Mouse (Mus musculus): ENCODE measurements around the gene Idnk.

Gene Idnk

DNA sequence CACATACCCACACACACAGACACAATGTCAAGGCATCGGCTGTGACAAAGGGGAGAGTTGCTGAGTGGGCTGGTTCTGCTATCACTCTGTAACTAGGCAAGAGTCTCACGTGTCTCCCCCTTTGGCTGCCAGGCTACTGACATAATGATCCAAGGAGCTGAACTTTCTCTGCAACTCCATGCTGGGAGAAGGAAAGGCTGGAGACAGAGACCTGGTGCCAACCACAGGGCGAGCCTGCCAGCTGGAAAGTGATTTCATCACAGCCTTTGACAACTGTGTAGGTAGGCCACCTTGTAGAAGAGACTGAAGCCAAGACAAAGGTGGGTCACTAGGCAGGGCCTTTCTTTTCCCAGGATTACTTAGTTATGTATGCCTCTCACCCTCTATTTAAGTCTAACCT, 39.8 kb downstream of the Idnk start:
- DNase-seq, result no peak

DNA sequence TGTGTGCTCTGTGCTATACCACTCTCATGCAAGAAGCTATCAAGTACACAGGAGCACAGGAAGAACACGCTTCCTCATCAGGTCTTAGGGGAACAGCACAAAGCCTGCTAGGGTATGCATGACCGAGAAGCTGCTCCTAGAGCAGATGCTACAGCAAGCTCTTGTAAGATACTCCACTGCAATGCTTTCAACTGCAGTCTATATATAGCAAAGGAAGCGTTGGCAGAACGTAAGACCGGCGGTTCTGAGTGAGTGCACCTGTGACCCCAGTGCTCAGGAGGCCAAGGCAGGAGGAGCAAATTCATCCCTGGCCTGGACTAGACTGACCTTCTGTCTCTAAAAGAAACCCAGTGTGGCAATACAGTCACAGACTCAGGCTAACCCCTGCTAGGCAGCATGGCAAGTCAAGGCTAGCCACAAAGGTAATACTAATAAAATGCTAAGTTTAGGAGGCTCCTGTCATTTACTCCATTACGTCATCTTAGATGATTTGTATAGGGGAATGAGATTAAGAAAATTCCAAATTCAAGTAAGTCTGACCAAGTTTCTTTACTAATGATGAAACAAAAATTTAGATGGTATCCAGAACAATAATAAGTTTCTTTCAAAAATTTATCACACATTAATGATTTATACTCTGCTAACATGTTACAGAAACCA, 40.7 kb downstream of the Idnk start:
- DNase-seq, result no peak

DNA sequence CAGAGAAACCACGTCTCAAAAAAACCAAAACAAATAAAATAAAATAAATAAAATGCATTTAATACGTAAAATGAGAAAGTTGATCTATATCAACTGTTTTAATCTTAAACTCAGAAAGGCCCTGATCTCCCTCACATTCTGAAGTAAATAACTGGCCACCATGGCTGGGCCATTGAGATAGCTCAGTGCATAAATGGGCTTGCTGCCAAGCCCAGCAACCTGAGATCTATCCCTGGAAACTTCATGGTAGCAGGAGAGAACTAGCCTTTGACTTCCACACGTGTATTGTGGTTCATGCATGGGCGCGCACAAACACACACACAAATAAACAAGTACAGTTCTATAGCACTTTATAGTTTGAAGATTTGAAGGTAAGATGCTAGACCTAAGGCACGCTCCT, 43.9 kb downstream of the Idnk start:
- no peak for DNase-seq

DNA sequence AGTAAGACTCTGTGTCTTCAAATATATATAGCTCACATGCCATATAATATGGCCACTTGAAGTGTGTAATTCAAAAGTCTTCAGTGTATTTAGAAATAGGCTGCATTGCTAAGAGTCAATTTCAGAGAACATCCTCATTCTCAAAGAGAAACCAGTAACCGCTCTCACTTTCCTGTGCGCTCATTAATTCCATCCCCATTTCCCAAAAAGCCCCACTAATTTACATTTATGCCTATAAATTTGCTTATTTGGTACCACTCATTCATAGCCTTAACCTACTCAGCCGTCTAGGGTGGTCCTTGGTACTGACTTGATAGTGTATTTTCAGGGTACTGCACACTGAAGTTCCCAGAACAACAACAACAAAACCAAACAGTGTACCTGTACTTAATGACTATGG, 44.5 kb downstream of the Idnk start:
- DNase-seq, result no peak

DNA sequence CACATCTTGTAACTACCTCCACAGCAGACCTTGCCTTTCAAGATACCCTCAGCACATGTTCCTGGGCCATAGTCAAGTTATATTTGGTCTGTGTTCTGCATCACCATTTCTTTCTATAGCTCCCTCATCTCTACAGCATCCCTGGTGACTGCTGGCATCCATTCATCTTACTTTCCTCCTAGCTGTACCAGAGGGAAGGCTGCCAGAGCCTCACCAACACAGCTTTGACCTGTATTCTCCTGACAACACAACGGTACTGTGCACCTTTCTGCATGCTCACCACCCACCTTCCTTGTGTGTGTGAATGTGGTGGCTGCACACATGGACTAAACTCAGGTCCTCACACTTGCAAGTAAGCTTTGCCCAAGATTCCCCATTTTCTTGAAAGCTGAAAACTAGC, 45.5 kb downstream of the Idnk start:
- no peak for DNase-seq

DNA sequence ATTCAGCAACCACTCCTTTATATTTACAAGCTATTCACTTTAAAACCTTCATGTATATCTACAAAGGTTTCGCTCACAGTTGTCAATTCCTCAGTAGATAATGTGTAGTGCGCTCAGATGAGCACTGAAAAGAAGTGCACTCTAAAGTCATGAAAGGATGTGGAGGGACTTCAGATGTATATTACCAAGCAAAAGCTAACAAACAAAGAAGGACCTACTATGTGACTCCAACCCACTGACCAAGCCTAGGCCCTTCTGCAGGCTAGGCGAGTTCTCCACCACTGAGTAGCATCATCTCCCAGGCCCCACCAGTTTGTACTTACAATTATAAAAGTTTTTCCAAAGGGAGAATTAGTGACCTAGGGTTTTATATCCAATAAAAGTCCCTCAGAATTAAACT, 46.8 kb downstream of the Idnk start:
- no peak for DNase-seq

DNA sequence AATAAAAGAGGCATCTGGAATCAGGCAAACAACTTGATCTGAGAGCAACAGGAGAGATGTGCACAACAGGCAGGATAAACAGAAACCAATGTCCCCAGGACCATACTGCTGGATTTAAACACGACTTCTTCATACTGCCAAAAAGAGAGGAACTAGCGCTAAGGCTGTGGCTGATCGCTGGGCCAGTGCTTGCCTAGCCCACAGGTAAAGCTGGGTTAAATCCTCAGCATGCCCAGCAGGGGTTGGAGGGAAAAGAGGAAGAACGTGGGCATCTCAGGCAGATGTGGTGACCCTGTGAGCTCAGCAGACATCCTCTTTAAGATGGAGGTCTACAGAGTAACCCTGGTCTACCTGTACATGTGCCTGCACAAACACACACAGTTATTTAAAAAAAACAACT, 47.5 kb downstream of the Idnk start:
- no peak for DNase-seq

DNA sequence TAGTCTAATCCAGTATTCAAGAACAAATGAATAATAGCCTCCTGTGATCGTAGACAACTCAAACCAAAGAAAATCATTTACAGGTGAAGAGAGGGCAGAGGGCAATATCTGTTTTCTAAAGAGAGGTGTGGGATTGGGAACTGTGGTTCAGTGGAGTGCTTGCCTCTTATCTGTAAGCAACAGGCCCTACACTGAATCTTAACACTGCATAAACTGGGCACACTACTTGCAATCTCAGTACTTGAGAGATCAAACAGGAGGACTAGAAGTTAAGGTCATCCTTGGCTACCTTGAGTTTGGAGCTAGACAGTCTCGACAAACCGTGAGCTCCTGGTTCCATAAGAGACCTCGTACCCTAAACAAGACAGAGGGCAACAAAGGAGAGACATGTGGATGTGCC, 48.6 kb downstream of the Idnk start:
- no peak for DNase-seq

DNA sequence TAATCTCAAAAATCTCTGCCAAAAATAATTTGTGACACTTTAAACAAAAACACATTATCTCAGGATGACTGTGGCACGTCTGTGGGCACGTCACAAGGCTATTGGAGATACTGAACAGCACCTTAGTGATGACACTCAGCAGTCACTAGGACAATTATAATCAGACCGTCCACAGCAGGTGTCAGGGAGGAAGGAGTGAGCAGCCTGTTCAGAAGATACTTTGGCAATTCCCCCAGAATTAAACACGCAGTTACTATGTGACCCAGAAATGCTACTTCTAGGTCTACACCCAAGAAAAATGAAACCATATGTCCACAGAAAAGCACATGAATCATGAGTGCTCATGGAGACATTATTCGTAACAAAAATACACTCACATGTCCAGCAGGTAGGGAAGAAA, 53.0 kb downstream of the Idnk start:
- no peak for DNase-seq

DNA sequence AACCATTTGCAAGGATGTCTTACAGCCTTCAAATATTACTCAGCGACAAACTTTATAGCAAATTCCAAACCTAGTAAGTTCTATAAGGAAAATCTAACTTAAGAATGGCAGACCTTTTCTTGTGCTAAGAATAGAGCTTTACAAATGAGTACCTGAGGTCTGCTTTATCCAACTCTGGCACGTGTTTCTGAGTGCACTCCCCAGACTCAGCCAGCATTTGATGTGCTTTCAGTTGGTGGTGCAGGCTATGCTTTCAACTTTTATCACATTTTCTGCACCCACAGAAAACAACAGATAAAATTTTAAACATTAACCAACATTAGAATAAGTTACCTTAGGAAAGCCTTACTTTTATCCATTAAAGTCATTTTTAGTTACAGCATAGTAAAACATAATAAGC, 55.1 kb downstream of the Idnk start:
- DNase-seq, result no peak

DNA sequence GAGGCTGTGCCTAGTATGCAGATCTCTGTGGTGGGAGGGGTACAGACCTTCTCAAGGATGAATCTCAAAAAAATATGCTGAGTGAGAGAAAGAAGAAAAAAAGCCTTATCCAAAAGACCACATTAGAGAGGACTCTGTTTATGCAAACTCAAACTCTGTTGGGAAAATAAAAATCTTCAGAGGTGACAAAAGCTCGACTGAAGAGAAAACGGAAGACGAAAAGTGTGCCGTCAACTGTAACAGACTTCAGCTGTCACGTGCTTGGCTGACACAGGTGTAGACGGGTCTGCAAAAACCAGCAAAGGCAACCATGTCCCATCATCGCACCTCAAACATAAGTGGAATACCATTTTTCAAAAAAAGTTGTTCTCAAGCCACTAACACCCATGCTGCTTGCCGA, 56.4 kb downstream of the Idnk start:
- DNase-seq, result no peak
